Mouse (Mus musculus) forebrain, postnatal 0 days (tissue): ENCODE data around the gene Lamc2. TPM values are rescaled to one million over a fixed set of nuclear protein-coding genes. Genes with fewer than 3 reads are reported as not detected.

Experiments used
- ATAC-seq: fragments of 200-750 bp; cut with Nextera tagmentation; 2 replicates; pipeline ENCODE4 v1.8.0; 2017; ENCODE audit warnings: mild to moderate bottlenecking, moderate library complexity
- DNase-seq: peaks from one replicate; pipeline ENCODE4 v3.0.0-alpha.2; 2015
- H3K27ac ChIP-seq: fragments of 300-500 bp; sonication (generic); 2 replicates; pipeline ENCODE4 v1.5.1; 2014; ENCODE audit warnings: low read depth, mild to moderate bottlenecking, antibody characterized with exemption, low read length, moderate library complexity, mixed read lengths
- H3K27me3 ChIP-seq: fragments of 300-500 bp; sonication (generic); 2 replicates; pipeline ENCODE4 v1.6.1; 2014; ENCODE audit warnings: mild to moderate bottlenecking, low read length, mixed read lengths; ENCODE audit not compliant: insufficient read depth
- H3K36me3 ChIP-seq: fragments of 300-500 bp; sonication (generic); 2 replicates; pipeline ENCODE4 v1.6.1; 2014; ENCODE audit warnings: mild to moderate bottlenecking, moderate library complexity; ENCODE audit not compliant: insufficient read depth
- H3K4me1 ChIP-seq: fragments of 300-500 bp; sonication (generic); 2 replicates; pipeline ENCODE4 v1.6.1; 2014; ENCODE audit warnings: antibody characterized with exemption; ENCODE audit not compliant: insufficient read depth
- H3K4me2 ChIP-seq: fragments of 300-500 bp; sonication (generic); 2 replicates; pipeline ENCODE4 v1.6.1; 2014; ENCODE audit warnings: low read depth, mild to moderate bottlenecking, moderate library complexity
- H3K4me3 ChIP-seq: fragments of 300-500 bp; sonication (generic); 2 replicates; pipeline ENCODE4 v1.5.1; 2014; ENCODE audit warnings: low read depth, low read length, mixed read lengths
- H3K9ac ChIP-seq: fragments of 300-500 bp; sonication (generic); 2 replicates; pipeline ENCODE4 v1.6.1; 2014; ENCODE audit warnings: mild to moderate bottlenecking
- H3K9me3 ChIP-seq: fragments of 300-500 bp; sonication (generic); 2 replicates; pipeline ENCODE4 v1.6.1; 2016; ENCODE audit warnings: low read length
- CTCF ChIP-seq: sonication (generic); IDR thresholded peaks from 2 replicates; pipeline ENCODE4 v1.5.1; 2016; ENCODE audit warnings: antibody characterized with exemption, control low read depth, low read depth
- WGBS: fragments of 180-500 bp; shearing (Covaris S2); extraction: QIAGEN DNeasy Blood & Tissue Kit; methylation state at CpG from one replicate; pipeline ENCODE4 v1.1.7; 2014; 5-methylcytosine and 5-hydroxymethylcytosine counted together
- polyA plus RNA-seq: library from polyadenylated mRNA; unstranded; fragments of >200 nt; fragmentation: Nextera tagmentation; extraction: Ambion mirVana; gene quantifications from 2 replicates; pipeline ENCODE4 v1.2.1, GENCODE M21; 2015
- total RNA-seq: library from RNA; depleted of rRNA; stranded (reverse); fragments of >200 nt; gene quantifications from 2 replicates; pipeline ENCODE4 v1.2.3, GENCODE M21; 2014; rRNA removed

Gene Lamc2
- 5.2 and 5.8 TPM in 2 replicates for total RNA-seq
- 2.8 and 4.4 TPM in 2 replicates for polyA plus RNA-seq

- ATAC-seq: peak; percentile 71
- peak within 1 kb of the TSS; percentile 81 for H3K4me2 ChIP-seq
- no peaks in the 10 kb centered on the region for H3K36me3 ChIP-seq
- peaks cover 4% of the 10 kb centered on the region; the same call in 1 of the 2 replicates for H3K4me1 ChIP-seq
- peak within 1 kb of the TSS; percentile 43 for H3K4me3 ChIP-seq
- peak within 1 kb of the TSS; percentile 51 for H3K9ac ChIP-seq
- no peaks in the 10 kb centered on the region for H3K9me3 ChIP-seq
- no peak within 1 kb of the TSS for H3K27ac ChIP-seq
- peaks cover 6% of the 10 kb centered on the region for H3K27me3 ChIP-seq
- DNase-seq: peak; percentile 35
- TF ChIP-seq CTCF: no peak
- 3% methylated on average over 46 of the region's 46 CpGs for WGBS
Observed at GRCm38 (mm10) chr1:153185828-153186803, at the start of gene Lamc2. Lamc2 (minus strand) TSS chr1:153186447.

GRCm38 (mm10) chr1:153235576-153235975 lies 49.3 kb upstream of the Lamc2 start:
- TF ChIP-seq CTCF: no peak
- H3K36me3 ChIP-seq: peaks cover 41% of the 10 kb centered on the region
- no peak for ATAC-seq
- H3K4me3 ChIP-seq: no peak overlapping the region
- no peak overlapping the region for H3K4me2 ChIP-seq
- no peaks in the 10 kb centered on the region for H3K4me1 ChIP-seq
- H3K9me3 ChIP-seq: no peaks in the 10 kb centered on the region
- peak; percentile 8 for DNase-seq
- no peak overlapping the region for H3K27ac ChIP-seq
- no peaks in the 10 kb centered on the region for H3K27me3 ChIP-seq
- 39% methylated on average over 4 of the region's 4 CpGs for WGBS
- H3K9ac ChIP-seq: no peak overlapping the region

- H3K4me3 ChIP-seq: no peak overlapping the region
- no peak overlapping the region for H3K27ac ChIP-seq
- DNase-seq (no peak), ATAC-seq (no peak)
- no peaks in the 10 kb centered on the region for H3K9me3 ChIP-seq
- no peak overlapping the region for H3K4me2 ChIP-seq
- no peak overlapping the region for H3K9ac ChIP-seq
- peaks cover 56% of the 10 kb centered on the region for H3K36me3 ChIP-seq
- no peak for TF ChIP-seq CTCF
- H3K4me1 ChIP-seq: no peaks in the 10 kb centered on the region
- no peaks in the 10 kb centered on the region for H3K27me3 ChIP-seq
- WGBS: 92% methylated on average over 9 of the region's 9 CpGs
Observed at GRCm38 (mm10) chr1:153231681-153232080, 45.4 kb upstream of the Lamc2 start.

GRCm38 (mm10) chr1:153227916-153228315 lies 41.7 kb upstream of the Lamc2 start:
- H3K9ac ChIP-seq: no peak overlapping the region
- no peak overlapping the region for H3K4me2 ChIP-seq
- WGBS: 54% methylated on average over 4 of the region's 4 CpGs
- H3K9me3 ChIP-seq: no peaks in the 10 kb centered on the region
- no peaks in the 10 kb centered on the region for H3K4me1 ChIP-seq
- peaks cover 70% of the 10 kb centered on the region for H3K36me3 ChIP-seq
- no peak overlapping the region for H3K27ac ChIP-seq
- no peak for DNase-seq
- no peak overlapping the region for H3K4me3 ChIP-seq
- no peak for TF ChIP-seq CTCF
- no peaks in the 10 kb centered on the region for H3K27me3 ChIP-seq
- ATAC-seq: no peak

- H3K36me3 ChIP-seq: peaks cover 63% of the 10 kb centered on the region
- H3K4me3 ChIP-seq: no peak overlapping the region
- DNase-seq (no peak), ATAC-seq (no peak)
- 89% methylated on average over 8 of the region's 8 CpGs for WGBS
- H3K4me1 ChIP-seq: no peaks in the 10 kb centered on the region
- H3K4me2 ChIP-seq: no peak overlapping the region
- H3K27ac ChIP-seq: no peak overlapping the region
- no peak overlapping the region for H3K9ac ChIP-seq
- H3K9me3 ChIP-seq: no peaks in the 10 kb centered on the region
- H3K27me3 ChIP-seq: no peaks in the 10 kb centered on the region
- no peak for TF ChIP-seq CTCF
Observed at GRCm38 (mm10) chr1:153227096-153227495, 40.8 kb upstream of the Lamc2 start.

GRCm38 (mm10) chr1:153225786-153226725 lies 39.8 kb upstream of the Lamc2 start:
- WGBS: 80% methylated on average over 21 of the region's 21 CpGs
- H3K27ac ChIP-seq: no peak overlapping the region
- H3K4me3 ChIP-seq: no peak overlapping the region
- no peak for TF ChIP-seq CTCF
- H3K4me2 ChIP-seq: no peak overlapping the region
- no peaks in the 10 kb centered on the region for H3K9me3 ChIP-seq
- H3K27me3 ChIP-seq: no peaks in the 10 kb centered on the region
- DNase-seq (no peak), ATAC-seq (no peak)
- H3K4me1 ChIP-seq: no peaks in the 10 kb centered on the region
- H3K9ac ChIP-seq: no peak overlapping the region
- H3K36me3 ChIP-seq: peaks cover 67% of the 10 kb centered on the region
